Mouse (Mus musculus) layer of hippocampus, postnatal 25 days (tissue): ENCODE results near the gene Frmd3. TPM values are rescaled to one million over a fixed set of nuclear protein-coding genes. Genes with fewer than 3 reads are reported as not detected.
"Not testable (repeated sequence)": the region's sequence is repeated elsewhere in the genome, so short reads cannot be mapped to it uniquely, and the experiment has no call there.

Source experiments
- DNase-seq, 2 experiments: peaks; one replicate each; pipeline ENCODE4 v3.0.0; 2022; ENCODE audit warnings: mixed read lengths in 2 of 2, low spot score in 1 of 2; ENCODE audit errors: extremely low spot score in 1 of 2
- total RNA-seq, 2 experiments: library from RNA; stranded (reverse); gene quantifications; 2 replicates each; pipeline ENCODE4 v1.2.3; 2021

Frmd3 gene
- total RNA-seq = 1 to 10 TPM; 3.9 to 5.1 TPM

DNA sequence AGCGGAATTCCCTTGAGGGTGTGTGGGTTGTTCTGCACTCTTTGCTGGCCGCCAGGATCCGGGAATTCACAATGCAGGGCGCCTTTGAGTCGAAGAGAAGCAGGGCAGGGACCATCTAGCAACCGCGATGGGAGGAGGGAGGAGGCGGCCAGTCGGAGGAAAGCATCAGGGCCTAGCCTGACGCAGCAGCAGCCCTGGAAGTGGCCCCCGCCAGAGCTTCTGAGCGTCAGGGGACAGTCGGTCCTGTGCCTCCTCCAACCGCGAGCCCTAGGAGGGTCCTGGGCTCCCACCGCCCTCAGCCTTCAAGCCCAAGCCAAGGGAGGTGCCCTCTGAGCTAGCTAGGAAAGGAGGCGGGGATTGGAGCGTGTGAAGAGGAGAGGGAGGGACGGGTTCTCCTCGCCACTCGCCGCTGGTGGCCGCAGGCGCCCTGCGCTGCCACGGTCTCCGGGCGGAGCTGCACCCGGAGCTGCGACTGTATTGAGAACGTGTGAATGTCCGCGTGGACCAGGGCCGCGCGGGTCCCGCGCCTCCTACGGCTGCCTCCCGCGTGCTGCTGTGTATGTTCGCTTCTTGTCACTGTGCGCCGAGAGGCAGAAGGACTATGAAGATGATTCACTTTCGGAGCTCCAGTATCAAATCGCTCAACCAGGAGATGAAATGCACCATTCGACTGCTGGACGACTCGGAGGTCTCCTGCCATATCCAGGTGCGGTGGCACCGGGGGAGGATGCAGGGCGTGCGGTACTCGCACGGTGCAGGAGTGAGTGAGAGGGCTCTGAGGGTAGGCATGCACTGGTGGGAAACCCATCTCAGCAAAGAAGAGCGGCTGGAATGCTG is at the start of gene Frmd3:
Gene Frmd3, plus strand, starts transcription at position 232 of the 837 bp plus-strand sequence.
- DNase-seq = peak; percentile 35 to 65

- peak in 1 of 2 experiments; percentile 2 for DNase-seq
Measured at GRCm38 (mm10) chr4:73980454-73980853, 32.8 kb upstream of the Frmd3 start.

GRCm38 (mm10) chr4:74012277-74012676 is 965 bp upstream of the Frmd3 start:
- no peak for DNase-seq

GRCm38 (mm10) chr4:74012700-74013099 is 542 bp upstream of the Frmd3 start:
- peak in 1 of 2 experiments; percentile 7 for DNase-seq

GRCm38 (mm10) chr4:74014048-74014500 is 832 bp downstream of the Frmd3 start:
- peak in 1 of 2 experiments; percentile 8 for DNase-seq

DNA sequence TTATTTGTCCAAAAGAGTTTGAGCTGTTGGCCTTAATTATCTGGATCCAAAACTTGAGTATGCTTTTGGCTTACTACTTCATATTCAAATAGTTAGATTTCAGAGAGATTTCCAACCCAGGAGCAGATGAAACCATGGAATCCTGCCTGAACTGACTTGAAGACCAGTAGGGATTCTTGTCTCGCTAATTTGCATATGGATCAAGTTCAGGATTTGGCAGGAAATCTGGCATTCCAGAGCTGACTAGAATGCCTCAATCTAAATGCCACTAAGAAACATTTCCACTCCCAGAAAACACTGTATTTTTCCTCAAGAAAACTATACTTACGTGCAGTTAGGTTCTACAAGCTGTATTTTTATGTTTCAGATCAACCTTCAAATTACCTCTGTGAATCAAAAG is 6.8 kb downstream of the Frmd3 start:
- no peak for DNase-seq

DNA sequence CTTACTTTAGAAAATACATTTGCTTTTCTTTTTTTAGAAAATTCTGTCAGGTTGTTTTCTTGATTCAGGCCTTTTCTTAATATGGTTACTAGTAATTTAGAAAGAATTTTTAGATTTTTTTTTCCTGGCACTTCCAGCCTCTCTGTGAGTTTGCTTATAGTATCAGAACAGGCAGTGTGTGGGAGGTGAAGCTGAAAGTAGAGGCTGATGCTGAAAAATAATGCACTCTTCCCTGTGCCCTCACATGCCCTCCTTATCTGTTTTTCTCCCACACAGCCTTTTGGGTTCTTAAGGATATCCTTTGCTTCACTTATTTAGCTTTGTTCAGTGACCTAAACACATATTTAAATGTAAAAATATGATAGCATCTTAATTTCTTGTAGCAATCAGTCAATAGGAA is 30.0 kb downstream of the Frmd3 start:
- no peak for DNase-seq

DNA sequence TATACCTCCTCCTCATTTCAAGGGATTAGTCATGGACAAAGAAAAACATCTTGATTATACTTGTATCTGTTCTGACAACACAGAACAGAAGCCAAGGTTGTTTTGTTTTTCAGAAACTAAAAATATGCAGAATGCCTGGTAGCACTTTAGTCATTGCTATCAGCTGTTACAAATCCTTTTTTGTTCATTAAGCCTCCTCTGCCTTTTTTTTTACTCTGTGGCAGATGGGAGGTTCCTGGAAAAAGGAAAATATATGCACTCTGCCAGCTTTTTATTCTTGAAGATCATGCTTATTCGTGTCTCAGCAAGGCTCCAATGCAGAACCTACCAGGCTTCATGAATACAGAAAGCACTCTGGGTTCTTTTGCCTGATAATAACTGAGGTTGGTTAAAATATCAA is 38.5 kb downstream of the Frmd3 start:
- DNase-seq = no peak

- no peak for DNase-seq
Measured at GRCm38 (mm10) chr4:74076727-74077126, 63.5 kb downstream of the Frmd3 start.

GRCm38 (mm10) chr4:74110816-74111215 is 97.6 kb downstream of the Frmd3 start:
- DNase-seq = no peak

DNA sequence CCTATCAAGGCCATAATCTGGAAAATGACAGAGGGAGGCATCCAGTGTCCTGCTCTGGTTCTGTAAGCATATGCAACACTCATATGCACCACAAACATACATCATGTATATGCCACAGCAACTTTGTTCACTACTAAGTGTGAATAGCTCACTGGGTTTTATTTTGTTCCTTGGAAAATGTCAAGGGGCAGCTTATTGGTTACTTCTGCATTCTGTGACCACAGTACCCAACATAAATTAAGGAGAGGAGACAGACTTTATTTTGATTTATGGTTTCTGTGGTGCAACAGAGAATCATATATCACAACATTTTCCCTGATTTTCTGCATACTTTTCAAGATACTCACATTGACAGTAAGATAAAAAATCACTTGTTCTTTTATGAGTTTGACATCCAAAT is 178.3 kb downstream of the Frmd3 start:
- no peak for DNase-seq

DNA sequence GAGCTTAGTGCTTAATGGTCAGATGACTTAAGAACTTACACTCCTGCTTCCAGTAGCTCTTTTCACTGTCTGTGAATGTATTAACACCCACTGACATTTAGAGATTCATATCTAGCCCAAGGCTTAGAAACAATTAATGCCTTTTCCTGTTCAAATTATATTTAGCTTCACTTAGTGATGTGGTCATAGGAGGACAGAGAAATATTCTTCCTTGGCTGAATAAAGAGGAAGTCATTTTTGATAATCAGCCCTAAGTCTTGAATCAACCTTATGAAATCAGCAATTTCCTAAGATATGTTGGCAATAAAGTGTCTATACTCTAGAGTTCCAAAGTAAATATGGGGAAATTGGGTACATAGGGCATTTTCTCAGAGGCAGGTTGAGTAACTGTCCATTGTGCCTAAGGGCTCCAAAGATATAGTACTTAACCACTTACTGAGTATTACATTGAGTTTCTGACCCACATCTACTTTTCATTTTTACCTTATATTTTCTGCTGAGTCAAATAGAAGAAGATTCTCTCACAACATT is 188.1 kb downstream of the Frmd3 start:
- DNase-seq = no peak

GRCm38 (mm10) chr4:74221780-74222179 is 208.5 kb downstream of the Frmd3 start:
- DNase-seq = not testable (repeated sequence)

GRCm38 (mm10) chr4:74222360-74222759 is 209.1 kb downstream of the Frmd3 start:
- no peak for DNase-seq

DNA sequence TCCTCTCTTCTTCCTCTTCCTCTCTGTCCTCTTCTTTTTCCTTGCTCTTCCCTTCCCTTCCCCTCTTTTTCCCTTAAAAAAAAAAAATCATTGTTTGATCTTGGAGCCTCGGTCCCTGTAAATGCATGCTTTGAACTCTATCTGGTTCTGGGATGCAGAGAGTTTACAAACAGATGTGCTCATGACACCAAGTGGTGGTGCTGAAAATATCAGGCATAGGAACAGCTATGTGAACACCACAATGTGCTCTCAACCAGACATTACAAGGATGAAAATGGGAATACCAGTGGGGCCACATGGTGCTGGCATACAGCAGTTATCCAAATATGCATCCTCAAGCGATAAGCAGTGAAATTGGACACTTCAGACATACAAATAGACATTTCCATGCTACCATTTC is 211.0 kb downstream of the Frmd3 start:
- DNase-seq = no peak

GRCm38 (mm10) chr4:74230994-74231393 is 217.8 kb downstream of the Frmd3 start:
- DNase-seq = no peak

DNA sequence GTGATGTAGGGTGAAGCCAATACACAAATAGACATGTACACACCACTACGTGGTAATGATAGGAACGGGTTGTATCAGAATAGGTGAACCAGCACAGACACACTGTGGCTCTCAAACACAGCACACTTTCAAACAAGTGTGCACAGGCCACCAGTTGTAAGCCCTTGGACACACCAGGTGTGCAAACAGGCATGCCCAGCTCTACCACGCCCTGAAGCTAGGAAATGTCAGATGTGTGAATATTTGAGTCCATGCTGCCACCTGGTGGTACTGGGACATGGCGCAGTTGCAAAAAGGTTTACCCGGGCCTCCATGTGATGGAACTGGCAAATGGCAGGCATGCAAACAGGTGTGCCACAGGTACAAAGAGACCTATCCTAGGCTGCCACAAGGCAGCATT is 218.2 kb downstream of the Frmd3 start:
- peak in 1 of 2 experiments; percentile 56 for DNase-seq

DNA sequence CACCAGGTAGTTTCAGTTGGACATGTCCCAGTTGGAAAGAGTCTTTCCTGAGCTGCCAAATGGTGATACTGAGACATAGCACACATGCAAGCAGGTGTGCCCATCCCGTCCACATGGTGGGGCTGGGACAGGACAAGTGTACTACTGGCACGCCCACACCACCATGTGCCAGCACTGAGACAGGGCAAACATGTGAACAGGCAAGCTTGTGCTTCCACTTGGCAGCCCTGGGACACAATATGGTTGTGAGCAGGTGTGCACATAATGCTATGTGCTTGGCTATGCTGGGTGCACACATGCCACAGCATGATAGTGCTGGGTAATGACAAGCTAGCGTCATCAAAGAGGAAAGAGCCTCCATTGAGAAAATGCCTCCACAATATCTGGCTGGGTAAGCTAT is 220.3 kb downstream of the Frmd3 start:
- peak in 1 of 2 experiments; percentile 27 for DNase-seq

- no peak for DNase-seq
Measured at GRCm38 (mm10) chr4:74242176-74242575, 228.9 kb downstream of the Frmd3 start, which contains the start of gene Kdm4c. Kdm4c (plus strand) TSS chr4:74242497.
